Mouse (Mus musculus): ENCODE data around the gene Faah.

GRCm38 (mm10) chr4:115919911-115920310 is 97.8 kb downstream of the Faah start:
- TF ChIP-seq CTCF (IDR thresholded peaks at IDR 0.05; ENCODE audit: extremely low read depth, insufficient read depth, insufficient read length, insufficient replicate concordance) (no peak), POLR2A (IDR thresholded peaks at IDR 0.05; ENCODE audit: low read depth, low read length) (no peak)

Data from spleen, adult 2 months (tissue).